Mouse (Mus musculus): ENCODE measurements at regions not wholly inside any gene's neighbourhood (a gene's known extent, or its start where the extent isn't known, plus 50 kb on each side); places are given as distances from the start of the nearest gene placed in this dataset.

GRCm38 (mm10) chr8:100678580-100678979 lies 1262.3 kb upstream of the Cdh8 start:
- ATAC-seq (replicated peaks; ENCODE audit: low FRiP score) (no peak), DNase-seq (ENCODE audit: low spot score) (no peak)
- no peaks in the 10 kb centered on the region for H3K36me3 ChIP-seq (ENCODE audit: control insufficient read depth, insufficient read depth, low read length)
- WGBS: 80% methylated on average over 3 of the region's 3 CpGs
- no peak overlapping the region for H3K4me2 ChIP-seq (ENCODE audit: low read depth, low read length, severe bottlenecking)
- no peak overlapping the region for H3K4me3 ChIP-seq (ENCODE audit: low read depth, low read length)
- H3K9me3 ChIP-seq (ENCODE audit: control insufficient read depth, low read length): no peaks in the 10 kb centered on the region
- no peaks in the 10 kb centered on the region for H3K4me1 ChIP-seq (replicated peaks; ENCODE audit: control insufficient read depth, insufficient read depth, low read length)
- H3K9ac ChIP-seq (ENCODE audit: low read length): no peak overlapping the region
- H3K27me3 ChIP-seq (ENCODE audit: control insufficient read depth, insufficient read depth, low read length): no peaks in the 10 kb centered on the region
- H3K27ac ChIP-seq (ENCODE audit: low read depth, low read length): no peak overlapping the region
